Mouse (Mus musculus): ENCODE data around the gene Olfr804.

The Olfr804 gene
- long read RNA-seq, experiment 1 = 0 reads
- long read RNA-seq, experiment 2 = 0 reads

- intact Hi-C loops (cut with DNase I) = no loop called here
These were observed at the start of gene Olfr804 for GRCm38 (mm10) chr10:129702910-129703309. TSS of gene Olfr804 (plus strand) at chr10:129703210.

GRCm38 (mm10) chr10:129657394-129657793 lies 45.6 kb upstream of the Olfr804 start, which contains the start of gene Olfr800:
TSS of gene Olfr800 (plus strand) at chr10:129657694.
- intact Hi-C loops (cut with DNase I) = no loop called here

- intact Hi-C loops (cut with DNase I) = no loop called here
These were observed 29.2 kb upstream of the Olfr804 start, which contains the start of gene Olfr801 for GRCm38 (mm10) chr10:129673765-129674164. TSS of gene Olfr801 (minus strand) at chr10:129673865.

- intact Hi-C loops (cut with DNase I) = no loop called here
These were observed 14.9 kb upstream of the Olfr804 start, which contains the start of gene Olfr802 for GRCm38 (mm10) chr10:129688069-129688468. TSS of gene Olfr802 (minus strand) at chr10:129688169.

- intact Hi-C loops (cut with DNase I) = no loop called here
These were observed 8.8 kb upstream of the Olfr804 start, which contains the start of gene Olfr803 for GRCm38 (mm10) chr10:129694186-129694585. TSS of gene Olfr803 (minus strand) at chr10:129694286.

- intact Hi-C loops (cut with DNase I) = no loop called here
These were observed 26.3 kb downstream of the Olfr804 start, which contains the start of gene Olfr805 for GRCm38 (mm10) chr10:129729275-129729674. TSS of gene Olfr805 (minus strand) at chr10:129729375.

GRCm38 (mm10) chr10:129741821-129742220 lies 38.8 kb downstream of the Olfr804 start, which contains the start of gene Olfr806:
TSS of gene Olfr806 (minus strand) at chr10:129741921.
- intact Hi-C loops (cut with DNase I) = no loop called here

GRCm38 (mm10) chr10:129757693-129758092 lies 54.7 kb downstream of the Olfr804 start, which contains the start of gene Olfr807:
TSS of gene Olfr807 (minus strand) at chr10:129757793.
- intact Hi-C loops (cut with DNase I) = no loop called here

Small RNA genes lying within 50 kb of the gene (microRNA-seq; reads per million reads assigned to microRNA genes)
- 0 reads per million in 2 experiments for gene Gm24485
